Mouse (Mus musculus) lung, embryonic 15.5 days (tissue): ENCODE results near the gene Iqch. TPM values are rescaled to one million over a fixed set of nuclear protein-coding genes. Genes with fewer than 3 reads are reported as not detected.

Experiments used
- ATAC-seq: fragments of 200-750 bp; cut with Nextera tagmentation; 2 replicates; pipeline ENCODE4 v1.8.0; 2017; ENCODE audit warnings: moderate number of reproducible peaks, borderline replicate concordance; ENCODE audit not compliant: low FRiP score, low TSS enrichment; ENCODE audit errors: extremely low read depth
- H3K27ac ChIP-seq: fragments of 300-500 bp; sonication (generic); 2 replicates; pipeline ENCODE4 v1.5.1; 2015; ENCODE audit warnings: moderate library complexity, mild to moderate bottlenecking, inconsistent platforms
- H3K27me3 ChIP-seq: fragments of 300-500 bp; sonication (generic); 2 replicates; pipeline ENCODE4 v1.6.1; 2015; ENCODE audit warnings: inconsistent platforms
- H3K36me3 ChIP-seq: fragments of 300-500 bp; sonication (generic); 2 replicates; pipeline ENCODE4 v1.6.1; 2015; ENCODE audit warnings: inconsistent platforms
- H3K4me1 ChIP-seq: fragments of 300-500 bp; sonication (generic); 2 replicates; pipeline ENCODE4 v1.6.1; 2015; ENCODE audit warnings: inconsistent platforms
- H3K4me2 ChIP-seq: fragments of 300-500 bp; sonication (generic); 2 replicates; pipeline ENCODE4 v1.6.1; 2015; ENCODE audit warnings: inconsistent platforms, mild to moderate bottlenecking, moderate library complexity
- H3K4me3 ChIP-seq: fragments of 300-500 bp; sonication (generic); 2 replicates; pipeline ENCODE4 v1.5.1; 2015; ENCODE audit warnings: mild to moderate bottlenecking, inconsistent platforms
- H3K9ac ChIP-seq: fragments of 300-500 bp; sonication (generic); 2 replicates; pipeline ENCODE4 v1.6.1; 2015; ENCODE audit warnings: inconsistent platforms
- H3K9me3 ChIP-seq: fragments of 300-500 bp; sonication (generic); 2 replicates; pipeline ENCODE4 v1.6.1; 2016; ENCODE audit warnings: inconsistent platforms
- WGBS: fragments of 180-500 bp; shearing (Covaris S2); methylation state at CpG from one replicate; pipeline ENCODE4 v1.1.7; 2015; 5-methylcytosine and 5-hydroxymethylcytosine counted together
- polyA plus RNA-seq: library from polyadenylated mRNA; unstranded; fragments of >200 nt; fragmentation: Nextera tagmentation; extraction: Ambion mirVana; gene quantifications from 2 replicates; pipeline ENCODE4 v1.2.1, GENCODE M21; 2015

Gene Iqch
- polyA plus RNA-seq, 1 experiment from 2014 or later: 0.20 TPM

- 0 out of 2 replicates have a peak, but pooled peaks cover 9% of the 10 kb centered on the region for H3K36me3 ChIP-seq
- peaks cover 10% of the 10 kb centered on the region for H3K4me1 ChIP-seq
- H3K4me2 ChIP-seq: peak overlapping the region; percentile 29
- H3K27ac ChIP-seq: peak overlapping the region; percentile 55
- ATAC-seq: peak; percentile 35; the same call in 1 of the 2 replicates
- no peaks in the 10 kb centered on the region for H3K9me3 ChIP-seq
- no peak overlapping the region for H3K4me3 ChIP-seq
- no peaks in the 10 kb centered on the region for H3K27me3 ChIP-seq
- no peak overlapping the region for H3K9ac ChIP-seq
- WGBS: 41% methylated on average over 11 of the region's 11 CpGs
Observed at GRCm38 (mm10) chr9:63632924-63633323, 30.6 kb upstream of the Iqch start.

GRCm38 (mm10) chr9:63632045-63632444, 29.8 kb upstream of the Iqch start:
- Histone ChIP-seq H3K27ac (no peak overlapping the region), H3K4me3 (no peak overlapping the region), H3K9ac (no peak overlapping the region), H3K27me3 (no peaks in the 10 kb centered on the region), H3K36me3 (0 out of 2 replicates have a peak, but pooled peaks cover 9% of the 10 kb centered on the region), H3K9me3 (no peaks in the 10 kb centered on the region), H3K4me1 (peaks cover 10% of the 10 kb centered on the region), H3K4me2 (no peak overlapping the region)
- WGBS: 89% methylated on average over 4 of the region's 4 CpGs
- ATAC-seq: no peak

GRCm38 (mm10) chr9:63625090-63625756, 22.9 kb upstream of the Iqch start:
- H3K4me1 ChIP-seq: no peaks in the 10 kb centered on the region
- 84% methylated on average over 9 of the region's 9 CpGs for WGBS
- no peaks in the 10 kb centered on the region for H3K9me3 ChIP-seq
- no peak overlapping the region for H3K4me2 ChIP-seq
- H3K9ac ChIP-seq: no peak overlapping the region
- H3K36me3 ChIP-seq: peaks cover 8% of the 10 kb centered on the region; the same call in 1 of the 2 replicates
- H3K27me3 ChIP-seq: no peaks in the 10 kb centered on the region
- H3K4me3 ChIP-seq: no peak overlapping the region
- no peak overlapping the region for H3K27ac ChIP-seq
- no peak for ATAC-seq

GRCm38 (mm10) chr9:63623895-63624569, 21.7 kb upstream of the Iqch start:
- H3K9ac ChIP-seq: no peak overlapping the region
- no peaks in the 10 kb centered on the region for H3K4me1 ChIP-seq
- no peaks in the 10 kb centered on the region for H3K9me3 ChIP-seq
- H3K36me3 ChIP-seq: peaks cover 12% of the 10 kb centered on the region
- ATAC-seq: no peak
- WGBS: 84% methylated on average over 15 of the region's 15 CpGs
- H3K27ac ChIP-seq: no peak overlapping the region
- no peak overlapping the region for H3K4me2 ChIP-seq
- H3K4me3 ChIP-seq: no peak overlapping the region
- H3K27me3 ChIP-seq: no peaks in the 10 kb centered on the region

- Histone ChIP-seq H3K4me1 (peaks cover 19% of the 10 kb centered on the region), H3K4me3 (no peak overlapping the region), H3K9ac (no peak overlapping the region), H3K27ac (no peak overlapping the region), H3K36me3 (peaks cover 27% of the 10 kb centered on the region), H3K27me3 (no peaks in the 10 kb centered on the region), H3K4me2 (no peak overlapping the region), H3K9me3 (no peaks in the 10 kb centered on the region)
- ATAC-seq: no peak
- 77% methylated on average over 2 of the region's 2 CpGs for WGBS
Observed at GRCm38 (mm10) chr9:63617967-63618366, 15.7 kb upstream of the Iqch start.

- H3K9me3 ChIP-seq: no peaks in the 10 kb centered on the region
- no peaks in the 10 kb centered on the region for H3K27me3 ChIP-seq
- H3K9ac ChIP-seq: no peak overlapping the region
- no peak for ATAC-seq
- H3K36me3 ChIP-seq: peaks cover 16% of the 10 kb centered on the region
- H3K4me2 ChIP-seq: no peak overlapping the region
- H3K4me1 ChIP-seq: peaks cover 50% of the 10 kb centered on the region
- peak overlapping the region; percentile 82; the same call in 1 of the 2 replicates for H3K27ac ChIP-seq
- WGBS: 73% methylated on average over 11 of the region's 11 CpGs
- H3K4me3 ChIP-seq: no peak overlapping the region
Observed at GRCm38 (mm10) chr9:63614018-63614985, 12.0 kb upstream of the Iqch start.

GRCm38 (mm10) chr9:63613569-63613968, 11.3 kb upstream of the Iqch start:
- Histone ChIP-seq H3K9me3 (no peaks in the 10 kb centered on the region), H3K27me3 (no peaks in the 10 kb centered on the region), H3K4me3 (no peak overlapping the region), H3K9ac (no peak overlapping the region), H3K36me3 (peaks cover 11% of the 10 kb centered on the region), H3K27ac (peak overlapping the region; percentile 82), H3K4me1 (peaks cover 50% of the 10 kb centered on the region), H3K4me2 (peak overlapping the region; percentile 40)
- peak; percentile 59; the same call in 1 of the 2 replicates for ATAC-seq
- 9% methylated on average over 1 of the region's 1 CpGs for WGBS

- peak; percentile 77; the same call in 1 of the 2 replicates for ATAC-seq
- H3K9ac ChIP-seq: no peak overlapping the region
- H3K36me3 ChIP-seq: peaks cover 10% of the 10 kb centered on the region
- peaks cover 50% of the 10 kb centered on the region for H3K4me1 ChIP-seq
- 35% methylated on average over 16 of the region's 16 CpGs for WGBS
- no peaks in the 10 kb centered on the region for H3K27me3 ChIP-seq
- peak overlapping the region; percentile 82 for H3K27ac ChIP-seq
- no peak overlapping the region for H3K4me3 ChIP-seq
- H3K4me2 ChIP-seq: peak overlapping the region; percentile 40
- H3K9me3 ChIP-seq: no peaks in the 10 kb centered on the region
Observed at GRCm38 (mm10) chr9:63612565-63613515, 10.5 kb upstream of the Iqch start.

GRCm38 (mm10) chr9:63611967-63612366, 9.7 kb upstream of the Iqch start:
- 38% methylated on average over 5 of the region's 5 CpGs for WGBS
- H3K27ac ChIP-seq: peak overlapping the region; percentile 82
- H3K4me2 ChIP-seq: no peak overlapping the region
- H3K27me3 ChIP-seq: no peaks in the 10 kb centered on the region
- no peaks in the 10 kb centered on the region for H3K9me3 ChIP-seq
- peaks cover 50% of the 10 kb centered on the region for H3K4me1 ChIP-seq
- H3K36me3 ChIP-seq: peaks cover 3% of the 10 kb centered on the region
- H3K9ac ChIP-seq: no peak overlapping the region
- no peak for ATAC-seq
- H3K4me3 ChIP-seq: no peak overlapping the region

- Histone ChIP-seq H3K27me3 (no peaks in the 10 kb centered on the region), H3K4me2 (no peak overlapping the region), H3K9ac (no peak overlapping the region), H3K9me3 (no peaks in the 10 kb centered on the region), H3K27ac (peak overlapping the region; percentile 60), H3K36me3 (no peaks in the 10 kb centered on the region), H3K4me1 (peaks cover 50% of the 10 kb centered on the region), H3K4me3 (no peak overlapping the region)
- 23% methylated on average over 13 of the region's 13 CpGs for WGBS
- ATAC-seq: no peak
Observed at GRCm38 (mm10) chr9:63610841-63611366, 8.6 kb upstream of the Iqch start.
